Mouse (Mus musculus) hindbrain, embryonic 14.5 days (tissue): ENCODE data around the gene Spsb2. TPM values are rescaled to one million over a fixed set of nuclear protein-coding genes. Genes with fewer than 3 reads are reported as not detected.

Experiments
- ATAC-seq: fragments of 200-750 bp; cut with Nextera tagmentation; 2 replicates; pipeline ENCODE4 v1.8.0; 2017; ENCODE audit warnings: moderate number of reproducible peaks, mild to moderate bottlenecking, moderate TSS enrichment, moderate library complexity; ENCODE audit not compliant: low FRiP score
- DNase-seq: peaks from one replicate; pipeline ENCODE4 v3.0.0-alpha.2; 2015; ENCODE audit warnings: low spot score
- H3K27ac ChIP-seq: fragments of 300-500 bp; sonication (generic); 2 replicates; pipeline ENCODE4 v1.5.1; 2014; ENCODE audit warnings: mild to moderate bottlenecking, moderate library complexity
- H3K27me3 ChIP-seq: fragments of 300-500 bp; sonication (generic); 2 replicates; pipeline ENCODE4 v1.6.1; 2014; ENCODE audit warnings: mild to moderate bottlenecking, low read length, mixed read lengths; ENCODE audit not compliant: control insufficient read depth, insufficient read depth
- H3K36me3 ChIP-seq: fragments of 300-500 bp; sonication (generic); replicated peaks from 2 replicates; pipeline ENCODE4 v1.6.1; 2014; ENCODE audit not compliant: control insufficient read depth, insufficient read depth
- H3K4me1 ChIP-seq: fragments of 300-500 bp; sonication (generic); replicated peaks from 2 replicates; pipeline ENCODE4 v1.6.1; 2014; ENCODE audit warnings: antibody characterized with exemption, low read length, mixed read lengths; ENCODE audit not compliant: control insufficient read depth, insufficient read depth
- H3K4me2 ChIP-seq: fragments of 300-500 bp; sonication (generic); replicated peaks from 2 replicates; pipeline ENCODE4 v1.6.1; 2014; ENCODE audit warnings: mild to moderate bottlenecking, moderate library complexity
- H3K4me3 ChIP-seq: fragments of 300-500 bp; sonication (generic); replicated peaks from 2 replicates; pipeline ENCODE4 v1.5.1; 2014; ENCODE audit warnings: mild to moderate bottlenecking, low read length
- H3K9ac ChIP-seq: fragments of 300-500 bp; sonication (generic); 2 replicates; pipeline ENCODE4 v1.6.1; 2014
- H3K9me3 ChIP-seq: fragments of 300-500 bp; sonication (generic); 2 replicates; pipeline ENCODE4 v1.6.1; 2016; ENCODE audit warnings: low read length; ENCODE audit not compliant: control insufficient read depth
- WGBS: fragments of 180-500 bp; shearing (Covaris S2); extraction: QIAGEN DNeasy Blood & Tissue Kit; methylation state at CpG from one replicate; pipeline ENCODE4 v1.1.7; 2014; 5-methylcytosine and 5-hydroxymethylcytosine counted together
- polyA plus RNA-seq: library from polyadenylated mRNA; unstranded; fragments of >200 nt; fragmentation: Nextera tagmentation; extraction: Ambion mirVana; gene quantifications from 2 replicates; pipeline ENCODE4 v1.2.1, GENCODE M21; 2014

Gene Spsb2
- polyA plus RNA-seq, 1 experiment from 2014 or later = 6.6 TPM

DNA sequence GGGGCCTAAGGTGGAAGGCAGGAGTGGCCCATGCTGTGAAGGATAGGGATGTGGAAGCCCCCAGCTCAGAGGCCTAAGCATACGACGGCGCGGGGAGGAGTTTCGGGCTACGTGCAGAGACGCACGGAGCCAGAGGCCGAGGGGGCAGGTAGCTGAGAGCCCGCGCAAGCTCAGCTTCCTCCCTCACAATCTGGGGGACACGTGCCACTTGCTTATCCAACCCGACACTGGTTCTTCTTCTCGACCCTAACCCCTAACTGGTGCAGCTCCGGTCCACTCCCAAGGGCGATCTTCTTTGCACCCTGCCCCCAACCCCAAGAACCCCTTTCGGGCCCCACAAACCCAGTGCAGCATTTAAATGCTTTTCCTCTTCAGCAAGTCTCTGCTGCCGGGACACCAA lies 5.0 kb downstream of the Spsb2 start:
- Histone ChIP-seq H3K27me3 (no peaks in the 10 kb centered on the region), H3K27ac (peak overlapping the region; percentile 77), H3K9ac (peak overlapping the region; percentile 80), H3K4me1 (peaks cover 30% of the 10 kb centered on the region), H3K4me3 (peak overlapping the region; percentile 48), H3K36me3 (peaks cover 56% of the 10 kb centered on the region), H3K4me2 (peak overlapping the region; percentile 87), H3K9me3 (no peaks in the 10 kb centered on the region)
- 0% methylated on average over 18 of the region's 18 CpGs for WGBS
- ATAC-seq (peak; percentile 67), DNase-seq (peak; percentile 76)

DNA sequence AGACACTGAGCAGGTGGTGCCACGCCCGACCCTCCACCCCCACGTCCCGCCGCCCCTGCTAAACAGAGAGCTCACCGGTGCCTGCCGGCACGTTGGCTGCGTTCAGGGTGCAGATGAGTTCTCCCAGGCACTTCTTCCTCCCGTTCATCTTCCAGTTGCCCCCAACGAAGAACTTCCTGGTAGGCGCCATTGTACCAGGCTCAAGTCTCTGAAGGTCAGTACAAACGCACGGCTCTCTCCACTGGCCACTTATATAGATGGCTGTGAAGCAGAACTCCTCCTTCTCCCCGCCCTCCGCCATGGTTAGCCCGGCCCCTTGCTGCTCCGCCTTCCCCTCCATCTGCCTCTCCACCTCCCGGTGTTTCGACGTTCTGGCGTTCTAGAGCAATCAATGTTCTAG lies 5.5 kb downstream of the Spsb2 start, which contains the start of gene Tpi1:
Gene Tpi1, minus strand, starts transcription at position 364 of the 400 bp plus-strand sequence.
- Histone ChIP-seq H3K27ac (peak within 1 kb of the TSS; percentile 77), H3K4me3 (peak within 1 kb of the TSS; percentile 48), H3K9me3 (no peaks in the 10 kb centered on the region), H3K4me2 (peak within 1 kb of the TSS; percentile 87), H3K4me1 (peaks cover 30% of the 10 kb centered on the region), H3K36me3 (peaks cover 61% of the 10 kb centered on the region), H3K27me3 (no peaks in the 10 kb centered on the region), H3K9ac (peak within 1 kb of the TSS; percentile 80)
- DNase-seq = peak; percentile 81
- ATAC-seq = peak; percentile 87
- WGBS = 0% methylated on average over 22 of the region's 22 CpGs

DNA sequence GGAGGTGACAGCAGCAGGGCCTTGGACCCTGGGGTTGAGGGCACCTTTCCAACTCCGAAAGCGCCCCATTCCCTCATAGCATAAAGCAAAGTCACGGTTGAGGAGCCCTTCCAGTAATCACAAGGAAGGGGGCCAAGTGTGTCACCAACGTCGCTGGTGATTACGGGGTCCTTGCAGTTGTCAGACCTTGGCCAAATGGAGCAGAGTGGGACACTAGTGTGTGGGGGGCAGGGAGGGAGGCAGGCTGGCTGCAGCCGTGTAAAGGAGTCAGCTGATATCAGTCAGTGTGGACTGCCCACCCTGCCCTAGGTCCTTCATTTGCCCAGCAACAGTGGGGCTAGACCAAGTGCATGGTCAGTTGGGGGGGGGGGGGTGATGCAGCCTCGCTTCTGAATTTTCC lies 6.0 kb downstream of the Spsb2 start:
- Histone ChIP-seq H3K9me3 (no peaks in the 10 kb centered on the region), H3K27ac (0 out of 2 replicates have a peak overlapping the region, but pooled peaks have one; percentile 77), H3K36me3 (peaks cover 66% of the 10 kb centered on the region), H3K4me1 (peaks cover 25% of the 10 kb centered on the region), H3K27me3 (no peaks in the 10 kb centered on the region), H3K4me3 (peak overlapping the region; percentile 48), H3K4me2 (peak overlapping the region; percentile 87), H3K9ac (peak overlapping the region; percentile 80; the same call in 1 of the 2 replicates)
- 47% methylated on average over 8 of the region's 8 CpGs for WGBS
- ATAC-seq (peak; percentile 35), DNase-seq (no peak)

DNA sequence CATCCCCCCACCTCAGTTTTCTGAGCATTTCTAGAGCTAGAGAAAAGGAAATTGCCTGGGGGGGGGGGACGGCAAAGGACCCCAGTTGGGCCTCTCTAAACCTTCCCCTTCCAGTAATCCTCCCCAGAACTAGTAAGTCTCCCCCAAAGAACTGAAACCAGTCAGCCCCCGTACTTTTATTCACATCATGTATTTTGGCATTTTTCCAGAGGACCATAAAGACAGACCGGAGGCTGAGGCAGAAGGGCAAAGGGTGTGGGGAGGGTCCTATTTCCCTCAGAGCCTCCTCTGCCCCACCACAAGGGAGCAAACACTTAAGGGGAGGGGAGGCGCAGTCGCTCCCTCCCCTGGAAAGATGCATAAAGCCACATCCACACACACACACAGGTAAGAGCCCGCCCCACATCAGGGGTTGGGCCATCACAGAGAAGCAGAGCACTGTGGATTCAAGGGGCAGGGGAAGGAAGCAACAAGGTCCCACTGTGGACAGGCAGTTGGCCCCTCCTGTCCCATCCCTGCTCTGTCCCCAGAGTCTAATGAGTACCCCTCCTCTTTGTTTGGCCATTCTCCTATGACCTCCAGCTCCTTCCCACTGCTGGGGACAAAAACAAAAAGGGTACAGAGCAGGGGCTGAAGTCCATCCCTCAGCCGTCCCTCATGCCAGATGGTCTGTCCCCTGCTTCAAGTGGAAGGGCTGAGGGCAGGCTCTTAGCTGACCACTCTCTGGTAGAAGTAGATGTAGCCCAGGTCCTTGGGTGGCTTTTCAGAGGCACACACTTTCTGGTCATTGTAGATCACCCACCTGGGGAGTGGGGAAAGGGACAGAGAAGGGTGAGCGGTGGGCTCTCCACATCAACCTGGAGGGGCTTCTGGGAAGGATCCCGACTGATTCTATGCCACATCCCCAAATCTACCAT lies 6.7 kb downstream of the Spsb2 start:
- Histone ChIP-seq H3K4me1 (peaks cover 20% of the 10 kb centered on the region), H3K27ac (no peak overlapping the region), H3K4me3 (no peak overlapping the region), H3K36me3 (peaks cover 71% of the 10 kb centered on the region), H3K9me3 (no peaks in the 10 kb centered on the region), H3K4me2 (no peak overlapping the region), H3K9ac (no peak overlapping the region), H3K27me3 (no peaks in the 10 kb centered on the region)
- ATAC-seq (no peak), DNase-seq (no peak)
- 68% methylated on average over 9 of the region's 9 CpGs for WGBS

DNA sequence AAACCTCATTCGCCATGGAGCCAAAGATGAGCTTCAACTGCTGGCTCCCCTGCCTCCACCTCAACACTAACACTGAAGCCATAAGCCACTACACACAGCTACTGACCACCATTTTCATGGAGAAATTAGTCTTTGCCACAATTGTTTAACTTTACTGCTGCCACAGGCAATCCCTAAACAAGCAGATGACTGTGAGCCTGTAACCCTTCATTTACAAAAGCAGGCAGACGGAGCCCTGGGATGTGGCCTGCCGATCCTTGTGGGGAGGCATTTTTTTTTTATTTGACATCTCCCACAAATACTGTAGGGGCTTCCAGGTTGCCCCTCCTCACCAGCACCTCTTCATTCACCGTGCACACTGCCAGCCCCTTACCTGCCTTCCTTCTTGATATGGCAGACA lies 8.2 kb downstream of the Spsb2 start:
- ATAC-seq = no peak
- no peak overlapping the region for H3K4me2 ChIP-seq
- H3K27me3 ChIP-seq = no peaks in the 10 kb centered on the region
- WGBS = 93% methylated on average over 4 of the region's 4 CpGs
- no peak overlapping the region for H3K27ac ChIP-seq
- peaks cover 74% of the 10 kb centered on the region for H3K36me3 ChIP-seq
- H3K4me1 ChIP-seq = peaks cover 20% of the 10 kb centered on the region
- no peak overlapping the region for H3K9ac ChIP-seq
- no peaks in the 10 kb centered on the region for H3K9me3 ChIP-seq
- DNase-seq = no peak
- H3K4me3 ChIP-seq = no peak overlapping the region

DNA sequence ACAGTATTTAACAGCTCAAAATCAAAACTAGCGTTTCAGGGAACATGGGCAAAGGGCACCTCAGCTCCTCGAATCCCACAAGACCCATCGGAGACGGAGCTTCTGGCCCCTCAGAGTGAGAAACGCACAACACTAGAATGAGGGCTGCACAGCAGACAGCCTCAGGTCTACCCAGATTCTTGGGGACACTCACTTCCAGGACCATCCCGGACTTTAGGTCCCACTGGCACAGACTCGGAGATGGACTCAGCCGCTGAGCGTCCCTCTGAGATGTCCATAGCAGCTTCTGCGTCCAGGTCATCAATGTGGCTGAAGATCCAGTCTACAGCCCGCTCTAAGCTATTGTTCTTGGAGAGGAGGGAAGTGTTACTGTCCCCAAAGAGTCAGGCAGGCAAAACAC lies 8.7 kb downstream of the Spsb2 start:
- H3K4me3 ChIP-seq = no peak overlapping the region
- no peak overlapping the region for H3K4me2 ChIP-seq
- ATAC-seq = no peak
- no peaks in the 10 kb centered on the region for H3K27me3 ChIP-seq
- no peak overlapping the region for H3K9ac ChIP-seq
- peaks cover 18% of the 10 kb centered on the region for H3K4me1 ChIP-seq
- 97% methylated on average over 11 of the region's 11 CpGs for WGBS
- H3K27ac ChIP-seq = no peak overlapping the region
- H3K9me3 ChIP-seq = no peaks in the 10 kb centered on the region
- H3K36me3 ChIP-seq = peaks cover 74% of the 10 kb centered on the region
- DNase-seq = no peak

DNA sequence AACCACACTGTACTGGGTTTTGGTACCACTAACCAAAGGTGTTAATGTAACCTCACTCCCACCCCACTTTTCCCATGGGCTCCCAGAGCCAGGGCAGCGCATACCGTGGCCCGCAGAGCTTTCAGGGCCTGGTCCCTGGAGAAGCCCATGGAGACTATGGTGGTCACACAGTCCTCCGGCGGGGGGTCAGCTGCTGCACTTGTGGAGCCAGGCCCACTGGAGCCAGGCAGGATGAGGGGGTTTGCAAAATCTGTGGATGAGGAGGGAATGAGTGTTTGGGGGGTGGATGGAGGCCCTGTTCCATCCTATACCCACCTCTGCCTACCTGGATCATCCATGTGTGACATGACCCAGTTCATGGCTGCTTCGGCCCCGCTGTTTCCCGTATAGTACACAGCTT lies 9.1 kb downstream of the Spsb2 start:
- 96% methylated on average over 8 of the region's 8 CpGs for WGBS
- ATAC-seq (no peak), DNase-seq (no peak)
- H3K4me3 ChIP-seq = no peak overlapping the region
- peaks cover 14% of the 10 kb centered on the region for H3K4me1 ChIP-seq
- no peak overlapping the region for H3K9ac ChIP-seq
- no peaks in the 10 kb centered on the region for H3K9me3 ChIP-seq
- no peak overlapping the region for H3K4me2 ChIP-seq
- H3K27ac ChIP-seq = no peak overlapping the region
- peaks cover 77% of the 10 kb centered on the region for H3K36me3 ChIP-seq
- H3K27me3 ChIP-seq = no peaks in the 10 kb centered on the region

DNA sequence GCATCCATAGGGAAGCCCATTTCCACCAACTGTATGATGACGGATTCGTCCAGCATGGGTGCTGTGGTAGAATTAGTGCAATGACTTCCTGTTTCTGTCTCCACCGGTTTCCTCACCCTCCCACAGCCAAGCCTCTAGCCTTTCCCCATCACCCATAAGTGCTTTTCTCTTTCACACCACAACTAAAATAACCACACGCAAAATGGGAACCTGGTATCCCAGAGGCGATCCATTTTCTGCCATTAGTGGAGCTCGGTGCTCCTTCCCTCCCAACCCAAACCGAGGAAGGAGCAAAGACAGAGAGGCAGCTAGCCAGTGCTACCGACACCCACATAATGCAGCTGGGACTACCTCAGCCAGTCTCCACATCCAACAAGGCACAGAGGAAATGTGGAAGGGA lies 9.5 kb downstream of the Spsb2 start:
- Histone ChIP-seq H3K9me3 (no peaks in the 10 kb centered on the region), H3K4me2 (no peak overlapping the region), H3K9ac (no peak overlapping the region), H3K36me3 (peaks cover 81% of the 10 kb centered on the region), H3K4me1 (peaks cover 9% of the 10 kb centered on the region), H3K27me3 (no peaks in the 10 kb centered on the region), H3K27ac (no peak overlapping the region), H3K4me3 (no peak overlapping the region)
- 92% methylated on average over 8 of the region's 8 CpGs for WGBS
- DNase-seq = no peak
- ATAC-seq = no peak

DNA sequence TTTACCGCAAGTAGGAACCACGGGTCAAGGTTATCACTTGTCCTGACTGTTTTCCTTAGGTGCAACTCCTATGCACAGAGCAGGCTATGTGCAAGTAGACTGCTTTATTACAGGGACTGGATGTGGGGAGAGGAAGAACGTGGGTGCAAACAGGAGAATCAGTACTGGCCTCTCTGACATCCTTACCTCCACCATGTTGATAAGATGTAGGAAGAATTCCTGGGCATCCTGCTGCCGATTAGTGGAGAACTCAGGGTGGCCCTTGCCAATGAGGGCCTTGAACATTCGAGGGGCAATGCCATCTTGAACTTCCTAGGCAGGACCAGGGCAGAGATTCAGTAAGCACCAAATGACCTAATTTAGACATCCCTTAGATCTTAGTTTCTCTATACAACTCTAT lies 12.4 kb downstream of the Spsb2 start:
- H3K36me3 ChIP-seq = peaks cover 100% of the 10 kb centered on the region
- H3K4me3 ChIP-seq = no peak overlapping the region
- no peak overlapping the region for H3K9ac ChIP-seq
- DNase-seq (no peak), ATAC-seq (no peak)
- no peak overlapping the region for H3K27ac ChIP-seq
- H3K4me1 ChIP-seq = no peaks in the 10 kb centered on the region
- 94% methylated on average over 5 of the region's 5 CpGs for WGBS
- H3K9me3 ChIP-seq = no peaks in the 10 kb centered on the region
- no peak overlapping the region for H3K4me2 ChIP-seq
- no peaks in the 10 kb centered on the region for H3K27me3 ChIP-seq
